Mouse (Mus musculus) bone marrow macrophage, adult 2 months (primary cell): Measurements from ENCODE around the gene Pde8a. TPM values are rescaled to one million over a fixed set of nuclear protein-coding genes. Genes with fewer than 3 reads are reported as not detected.
A peak's percentile ranks its signal among the peaks of the same experiment; 100 is the strongest.

Experiments used
- H3K27ac ChIP-seq: 2 replicates; pipeline ENCODE4 v1.5.1; 2012; ENCODE audit warnings: low read depth, low read length; ENCODE audit not compliant: insufficient read depth
- H3K4me1 ChIP-seq: 2 replicates; pipeline ENCODE4 v1.6.1; 2012; ENCODE audit warnings: low read length; ENCODE audit not compliant: control insufficient read depth, insufficient read depth
- H3K4me3 ChIP-seq: 2 replicates; pipeline ENCODE4 v1.5.1; 2012; ENCODE audit warnings: mild to moderate bottlenecking, low read length, moderate library complexity; ENCODE audit not compliant: insufficient read depth
- CTCF ChIP-seq: IDR thresholded peaks from 2 replicates; pipeline ENCODE4 v1.5.1; 2012; ENCODE audit warnings: low read depth, mild to moderate bottlenecking, low read length, moderate library complexity
- POLR2A ChIP-seq: IDR thresholded peaks from 2 replicates; pipeline ENCODE4 v1.6.1; 2012; ENCODE audit warnings: mild to moderate bottlenecking, low read depth, low read length, borderline replicate concordance
- polyA plus RNA-seq: library from polyadenylated mRNA; stranded (reverse); fragments of >200 nt; gene quantifications from 2 replicates; pipeline ENCODE4 v1.2.4, GENCODE M21; 2012; ENCODE audit not compliant: missing spikeins, insufficient read depth, insufficient read length

Pde8a gene
- polyA plus RNA-seq, 1 experiment = 31.7 TPM

GRCm38 (mm10) chr7:81303682-81304081, 90.3 kb downstream of the Pde8a start:
- H3K4me3 ChIP-seq = no peak overlapping the region
- no peak overlapping the region for H3K27ac ChIP-seq
- H3K4me1 ChIP-seq = peaks cover 28% of the 10 kb centered on the region
- TF ChIP-seq POLR2A (no peak), CTCF (peak; percentile 58)

- peaks cover 26% of the 10 kb centered on the region for H3K4me1 ChIP-seq
- TF ChIP-seq POLR2A = no peak
- TF ChIP-seq CTCF = no peak
- H3K27ac ChIP-seq = no peak overlapping the region
- no peak overlapping the region for H3K4me3 ChIP-seq
These were observed 90.7 kb downstream of the Pde8a start for GRCm38 (mm10) chr7:81304100-81304499.

- Histone ChIP-seq H3K4me3 (no peak overlapping the region), H3K4me1 (peaks cover 21% of the 10 kb centered on the region), H3K27ac (no peak overlapping the region)
- no peak for TF ChIP-seq POLR2A
- no peak for TF ChIP-seq CTCF
These were observed 91.3 kb downstream of the Pde8a start for GRCm38 (mm10) chr7:81304675-81305074.

- peaks cover 21% of the 10 kb centered on the region for H3K4me1 ChIP-seq
- TF ChIP-seq CTCF = no peak
- TF ChIP-seq POLR2A = no peak
- peak overlapping the region; percentile 21; the same call in 1 of the 2 replicates for H3K27ac ChIP-seq
- no peak overlapping the region for H3K4me3 ChIP-seq
These were observed 94.3 kb downstream of the Pde8a start for GRCm38 (mm10) chr7:81307735-81308134.

GRCm38 (mm10) chr7:81309247-81309646, 95.9 kb downstream of the Pde8a start:
- Histone ChIP-seq H3K27ac (no peak overlapping the region), H3K4me1 (peaks cover 15% of the 10 kb centered on the region), H3K4me3 (no peak overlapping the region)
- TF ChIP-seq CTCF = no peak
- TF ChIP-seq POLR2A = no peak

- TF ChIP-seq CTCF (no peak), POLR2A (no peak)
- no peak overlapping the region for H3K4me3 ChIP-seq
- no peak overlapping the region for H3K27ac ChIP-seq
- peaks cover 13% of the 10 kb centered on the region for H3K4me1 ChIP-seq
These were observed 97.7 kb downstream of the Pde8a start for GRCm38 (mm10) chr7:81311130-81311529.

GRCm38 (mm10) chr7:81311581-81311980, 98.2 kb downstream of the Pde8a start:
- Histone ChIP-seq H3K4me1 (peaks cover 13% of the 10 kb centered on the region), H3K27ac (no peak overlapping the region), H3K4me3 (no peak overlapping the region)
- no peak for TF ChIP-seq CTCF
- TF ChIP-seq POLR2A = no peak

- H3K4me3 ChIP-seq = no peak overlapping the region
- H3K4me1 ChIP-seq = peaks cover 14% of the 10 kb centered on the region
- no peak overlapping the region for H3K27ac ChIP-seq
- no peak for TF ChIP-seq CTCF
- TF ChIP-seq POLR2A = no peak
These were observed 102.2 kb downstream of the Pde8a start for GRCm38 (mm10) chr7:81315583-81315982.

GRCm38 (mm10) chr7:81319749-81320148, 106.4 kb downstream of the Pde8a start:
- H3K27ac ChIP-seq = no peak overlapping the region
- TF ChIP-seq POLR2A = no peak
- TF ChIP-seq CTCF = no peak
- H3K4me1 ChIP-seq = peaks cover 14% of the 10 kb centered on the region
- H3K4me3 ChIP-seq = no peak overlapping the region

GRCm38 (mm10) chr7:81321776-81322175, 108.4 kb downstream of the Pde8a start:
- H3K4me1 ChIP-seq = peaks cover 14% of the 10 kb centered on the region

GRCm38 (mm10) chr7:81326043-81326442, 112.6 kb downstream of the Pde8a start:
- H3K4me3 ChIP-seq = no peak overlapping the region
- no peak overlapping the region for H3K27ac ChIP-seq
- peaks cover 7% of the 10 kb centered on the region for H3K4me1 ChIP-seq
- TF ChIP-seq POLR2A (no peak), CTCF (no peak)

More at GRCm38 (mm10) chr7:81321776-81322175, 108.4 kb downstream of the Pde8a start:
- no peak overlapping the region for H3K27ac ChIP-seq
- TF ChIP-seq POLR2A = no peak
- no peak for TF ChIP-seq CTCF
- no peak overlapping the region for H3K4me3 ChIP-seq
